Mouse (Mus musculus) layer of hippocampus, adult 18-20 months (tissue): ENCODE results near the gene Foxj1. TPM values are rescaled to one million over a fixed set of nuclear protein-coding genes. Genes with fewer than 3 reads are reported as not detected.
A peak's percentile ranks its signal among the peaks of the same experiment; 100 is the strongest.

ENCODE experiments used
- DNase-seq, 2 experiments: peaks; one replicate each; pipeline ENCODE4 v3.0.0; 2022; ENCODE audit warnings: low spot score in 2 of 2
- total RNA-seq, 2 experiments: library from RNA; stranded (reverse); gene quantifications; 2 replicates each; pipeline ENCODE4 v1.2.3; 2021

Gene Foxj1
- total RNA-seq, 2 experiments from 2014 or later = 6.2 to 7.5 TPM

DNA sequence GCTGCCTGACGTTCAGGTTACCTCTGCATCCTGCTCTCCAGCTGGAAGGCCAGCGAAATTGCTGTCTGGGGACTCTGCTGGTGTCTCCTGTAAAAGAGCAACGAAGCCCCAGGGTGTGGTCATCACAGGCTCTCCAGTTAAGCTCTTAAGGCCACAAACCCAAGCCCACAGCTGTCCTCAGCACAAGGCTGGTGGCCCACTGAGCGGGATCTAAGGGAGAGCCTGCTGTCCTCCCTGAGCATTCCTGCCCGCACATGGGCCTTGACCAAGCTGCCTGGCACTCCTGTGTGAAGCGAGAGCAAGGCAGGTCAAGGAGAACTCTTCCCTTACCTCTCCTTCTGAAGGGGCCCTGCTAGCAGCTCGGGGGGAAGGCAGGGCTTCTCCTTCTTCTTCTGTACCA lies 11.8 kb upstream of the Foxj1 start:
- DNase-seq = no peak

DNA sequence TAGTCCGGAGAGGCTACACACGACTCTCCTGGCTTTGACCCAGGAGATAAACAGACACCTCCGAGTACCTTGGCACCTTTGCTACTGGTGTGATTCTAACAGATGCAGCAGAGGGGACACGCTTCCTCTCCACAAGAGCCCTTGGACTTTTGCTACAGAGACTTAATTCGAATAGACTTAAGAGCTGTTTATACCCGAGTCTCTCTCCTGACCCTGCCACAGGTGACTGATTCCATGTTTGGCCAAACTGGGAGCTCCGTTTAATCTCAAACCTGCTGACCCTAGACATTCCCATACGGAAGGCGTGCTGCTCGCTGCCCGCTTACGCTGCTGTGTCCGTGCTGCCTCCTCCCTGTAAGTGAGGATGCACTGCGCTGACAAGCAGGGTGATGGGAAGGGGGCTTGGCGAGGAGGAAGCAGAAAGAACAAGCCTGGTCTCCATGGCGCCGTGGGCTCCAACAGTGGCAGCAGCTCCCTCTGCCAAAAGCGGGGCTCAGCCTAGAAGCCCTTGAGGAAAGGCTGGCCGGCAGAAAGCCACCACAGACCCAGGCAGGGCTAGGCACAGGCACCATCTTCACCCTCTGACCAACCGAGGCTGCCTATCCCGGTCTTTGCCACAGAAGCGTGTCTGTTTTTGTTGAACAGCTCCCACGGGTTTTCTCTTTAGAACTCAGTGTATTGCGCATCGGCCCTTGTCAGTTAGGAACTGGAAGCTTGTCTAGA lies 7.0 kb upstream of the Foxj1 start:
- peak in 1 of 2 experiments; percentile 43 for DNase-seq

DNA sequence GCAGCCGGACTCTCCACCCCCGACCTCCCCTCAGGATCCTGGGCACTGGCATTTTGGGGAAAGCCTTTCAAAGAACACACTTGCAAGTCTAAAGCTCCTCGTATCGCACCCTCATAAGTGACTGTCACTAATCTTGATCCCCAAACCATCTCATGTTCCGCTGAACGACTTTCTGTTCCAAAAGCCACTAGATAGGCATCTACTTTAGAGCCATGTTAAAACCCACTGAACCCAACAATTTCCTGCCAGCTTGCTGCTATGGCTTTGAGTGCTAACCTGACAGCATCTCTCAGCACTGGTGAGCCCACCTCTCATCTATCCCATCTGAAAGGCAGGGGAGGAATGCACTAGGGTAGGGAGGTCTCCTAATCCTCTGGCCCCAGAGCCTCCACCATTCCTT lies 2.3 kb upstream of the Foxj1 start:
- no peak for DNase-seq

DNA sequence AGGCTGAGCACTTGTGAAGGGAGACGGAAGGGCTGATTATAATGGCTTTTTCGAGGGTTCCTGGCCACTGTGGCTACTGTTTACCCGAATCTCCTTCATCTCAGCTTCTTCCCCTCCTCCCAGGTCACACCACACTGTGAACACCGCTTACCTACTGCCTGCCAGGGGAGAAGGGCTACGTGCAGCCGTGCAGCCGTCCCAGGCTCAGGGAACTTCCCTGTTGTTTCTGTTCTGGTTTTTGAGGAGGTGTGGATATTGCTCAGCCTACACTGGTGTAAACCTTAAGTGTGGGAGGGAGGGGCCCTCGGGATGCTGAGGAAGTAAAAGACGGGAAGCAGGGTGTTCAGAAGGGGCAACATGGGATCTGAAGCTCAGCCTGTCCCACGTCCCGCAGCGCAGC lies 1.8 kb upstream of the Foxj1 start:
- DNase-seq = no peak

DNA sequence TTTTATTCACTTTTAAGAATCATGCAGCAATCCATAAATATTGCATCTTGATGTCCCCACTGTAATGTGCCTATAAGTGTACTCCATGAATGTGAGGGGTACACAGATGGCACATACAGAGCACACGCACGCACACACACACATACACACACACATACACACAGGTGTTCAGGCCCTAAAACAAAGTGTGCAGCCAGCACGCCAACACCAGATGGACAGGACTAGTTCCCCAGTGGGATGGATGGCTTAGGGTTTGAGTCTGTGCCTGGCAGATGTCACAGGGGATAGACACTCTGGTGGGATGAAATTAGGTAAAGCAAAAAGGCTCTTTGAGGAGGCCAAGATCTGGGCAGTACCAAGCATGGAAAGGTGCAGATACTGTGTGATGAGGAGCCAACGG lies 1.2 kb upstream of the Foxj1 start:
- no peak for DNase-seq

DNA sequence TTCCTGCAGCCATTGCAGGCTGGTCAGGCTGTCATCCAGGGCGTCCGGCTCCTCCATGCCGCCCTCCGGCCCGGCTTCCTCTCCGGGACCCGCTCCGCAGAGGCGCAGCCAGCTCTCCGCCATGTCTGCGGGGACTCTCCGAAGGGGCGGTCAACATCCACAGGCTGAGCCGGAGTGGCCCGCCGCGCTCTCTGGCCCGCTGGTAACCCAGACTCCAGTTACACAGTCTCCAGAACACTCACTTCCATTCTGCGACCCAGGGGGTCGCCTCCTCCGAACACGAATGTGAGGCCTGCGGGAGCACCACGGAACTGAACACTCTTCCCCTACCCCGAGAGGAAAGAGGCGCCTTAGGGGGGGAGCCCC lies 799 bp downstream of the Foxj1 start:
- no peak for DNase-seq

DNA sequence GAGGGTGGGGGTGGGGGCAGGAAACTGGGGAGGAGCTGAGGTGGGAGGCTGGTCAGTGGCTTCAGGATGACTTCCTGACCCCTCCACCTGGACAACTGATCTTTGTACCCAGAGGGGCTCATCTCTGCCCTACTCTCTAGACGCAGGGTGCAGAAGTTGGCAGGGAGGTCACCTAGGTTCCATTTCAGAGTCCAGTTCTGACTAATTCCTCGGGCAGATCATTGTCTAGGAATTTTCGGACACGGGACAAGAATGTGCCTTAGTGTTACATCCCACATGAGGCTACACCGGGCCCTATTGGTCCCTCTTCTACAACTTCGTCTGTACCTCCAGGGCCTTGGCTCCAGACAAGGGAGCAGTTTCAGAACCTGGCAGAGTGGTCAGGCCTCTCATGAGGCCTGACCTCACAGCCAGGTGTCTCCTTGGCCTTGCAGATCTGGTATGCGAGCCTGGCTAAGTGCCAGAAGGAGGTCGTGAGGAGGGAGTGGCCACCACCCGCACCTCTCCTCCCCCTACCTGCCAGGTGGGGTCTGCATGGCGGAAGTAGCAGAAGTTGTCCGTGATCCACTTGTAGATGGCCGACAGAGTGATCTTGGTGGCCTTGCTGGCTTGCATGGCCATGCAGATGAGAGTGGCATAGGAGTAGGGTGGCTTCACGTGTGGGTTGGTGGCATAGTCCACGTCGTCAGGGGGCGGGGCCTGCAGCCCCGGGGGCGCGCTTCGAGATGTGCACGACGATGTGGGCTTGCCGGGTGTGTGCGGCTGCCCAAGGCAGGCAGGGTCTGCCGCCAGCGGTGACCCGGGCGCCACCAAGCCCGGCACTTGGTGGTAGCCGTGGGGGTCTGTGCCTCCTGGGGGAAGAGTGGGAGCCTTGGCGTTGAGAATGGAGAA lies 1.4 kb downstream of the Foxj1 start:
- DNase-seq = no peak

DNA sequence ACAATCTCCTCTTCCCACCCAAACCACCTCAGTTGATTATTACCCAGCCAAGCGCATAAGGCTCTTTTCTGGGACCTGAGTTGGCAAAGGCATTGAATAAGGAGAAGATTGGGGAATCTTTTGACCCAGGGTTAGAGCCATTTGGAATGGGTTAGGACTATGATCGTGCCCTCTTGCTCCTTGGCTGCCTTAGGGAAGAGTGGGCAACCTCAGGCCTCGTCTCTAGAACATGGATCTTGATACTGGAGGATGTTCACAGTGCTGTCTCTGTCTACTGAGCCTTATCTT lies 2.3 kb downstream of the Foxj1 start:
- no peak for DNase-seq

DNA sequence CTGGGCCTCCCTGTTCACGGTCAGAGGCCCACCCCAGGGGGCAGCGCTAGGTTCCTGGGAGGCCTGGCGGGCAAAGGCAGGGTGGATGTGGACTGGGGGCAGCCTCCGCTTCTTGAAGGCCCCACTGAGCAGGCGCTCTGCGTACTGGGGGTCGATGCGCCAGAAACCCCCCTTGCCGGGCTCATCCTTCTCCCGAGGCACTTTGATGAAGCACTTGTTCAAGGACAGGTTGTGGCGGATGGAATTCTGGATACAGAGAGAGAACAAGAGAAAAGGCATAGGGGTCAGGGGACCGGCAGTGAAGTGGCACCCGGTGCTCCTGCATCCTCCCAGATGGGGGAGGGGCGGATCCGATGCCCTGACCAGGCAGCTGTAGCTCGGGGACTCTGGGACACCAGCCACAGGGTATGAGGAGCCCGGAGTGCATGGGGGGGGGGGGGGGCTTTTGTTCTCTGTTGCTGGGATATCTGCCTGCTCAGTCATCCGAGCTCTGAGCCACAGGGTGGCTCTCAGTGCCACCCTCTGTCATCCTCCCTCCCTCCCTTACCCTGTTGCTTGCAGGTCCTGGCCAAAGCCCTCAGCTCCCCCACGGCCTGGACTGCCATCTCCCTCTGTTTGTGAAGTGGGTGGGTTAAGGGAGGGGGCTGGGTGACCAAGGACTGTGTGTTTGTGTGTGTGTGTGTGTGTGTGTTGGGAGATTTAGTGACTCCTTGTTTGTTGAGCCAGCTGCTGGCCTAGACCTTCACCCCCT lies 2.8 kb downstream of the Foxj1 start:
- DNase-seq = peak in 1 of 2 experiments; percentile 60

DNA sequence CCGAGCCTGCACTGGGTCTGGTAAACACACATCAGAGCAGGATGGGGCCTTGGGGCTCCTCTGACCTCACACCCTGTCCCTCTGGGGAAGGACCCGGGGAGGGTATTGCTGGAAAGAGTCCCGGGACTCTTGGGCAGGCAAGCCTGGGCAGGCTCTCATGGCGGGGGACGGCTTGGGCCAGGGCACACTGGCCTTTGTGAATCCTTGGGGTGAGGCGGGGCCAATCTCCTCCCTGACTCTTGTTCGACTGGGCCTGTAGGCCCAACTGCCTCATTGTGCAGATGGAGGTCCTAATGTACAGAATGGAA lies 5.0 kb downstream of the Foxj1 start:
- no peak for DNase-seq

DNA sequence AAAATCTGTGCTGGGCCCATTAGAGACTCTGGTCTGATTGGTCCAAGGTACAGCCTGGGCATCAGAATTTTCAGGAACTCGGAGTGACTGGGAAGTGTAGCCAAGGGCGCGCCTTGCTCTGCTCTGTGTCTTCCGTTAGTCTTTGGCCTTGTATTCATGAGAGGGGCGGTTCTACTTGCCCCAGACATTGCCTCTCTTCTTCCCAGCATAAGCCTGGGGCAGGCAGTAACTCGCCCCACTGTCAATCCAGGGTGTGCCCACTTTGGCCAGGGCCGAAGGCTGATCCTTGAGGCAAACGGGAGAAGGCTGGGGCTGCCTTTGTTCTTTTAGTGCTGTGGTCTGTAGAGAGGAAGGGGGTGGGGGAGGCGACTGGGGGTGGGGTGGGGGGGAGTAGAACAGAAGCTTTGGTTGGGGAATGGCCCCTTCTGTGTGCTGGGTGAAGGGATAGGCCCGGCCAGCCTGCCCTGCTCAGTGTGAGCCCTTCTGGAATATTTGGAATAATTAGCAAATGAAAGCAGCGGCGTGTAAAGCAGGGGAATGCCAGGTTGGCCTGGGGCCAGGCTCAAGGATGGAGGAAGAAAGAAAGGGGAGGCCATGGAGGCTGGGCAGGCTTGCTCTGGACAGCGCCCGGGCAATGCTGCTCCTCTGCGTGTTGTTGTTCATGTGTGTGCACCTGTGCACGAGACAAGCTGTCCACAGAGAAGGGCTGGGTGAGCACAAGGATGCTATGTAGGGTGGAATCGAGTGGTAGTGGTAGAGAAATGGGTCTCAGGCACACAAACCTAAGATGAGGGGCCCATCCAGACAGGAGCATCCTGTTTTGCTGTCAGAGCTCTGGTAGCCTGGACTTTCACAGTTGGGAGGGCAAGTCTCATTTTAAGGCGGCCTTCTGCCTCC lies 5.6 kb downstream of the Foxj1 start:
- DNase-seq = no peak

DNA sequence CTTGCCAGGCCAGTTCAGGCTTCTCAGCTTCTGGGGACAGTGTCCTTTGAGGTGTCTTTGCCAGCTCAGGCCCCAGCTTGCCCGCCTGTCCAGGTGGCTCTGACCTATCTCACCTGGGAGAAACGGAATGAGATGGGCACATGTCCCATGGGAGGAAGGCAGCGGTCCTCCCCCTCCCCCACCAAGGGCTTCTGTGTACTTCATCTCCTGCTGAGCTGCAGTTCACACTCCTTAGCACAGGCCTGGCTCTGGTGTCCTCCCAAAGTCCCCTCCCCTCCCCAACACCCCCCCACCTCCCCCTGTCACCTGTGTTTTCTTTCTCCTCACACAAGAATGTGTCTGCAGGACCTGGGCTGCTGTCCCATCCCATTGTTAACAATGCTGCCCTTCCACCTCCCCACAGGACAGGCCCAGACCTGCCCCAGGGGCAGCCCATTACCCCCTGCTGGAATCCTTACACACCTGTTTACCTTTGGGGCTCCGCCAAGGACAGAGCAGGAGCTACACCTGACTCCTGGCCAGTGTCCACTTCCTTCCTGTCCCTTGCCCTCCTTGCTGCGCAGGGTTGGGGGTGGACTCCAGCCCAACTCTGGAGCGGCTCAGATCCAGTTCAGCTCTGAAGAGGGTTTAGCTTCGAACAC lies 8.1 kb downstream of the Foxj1 start:
- DNase-seq = no peak

DNA sequence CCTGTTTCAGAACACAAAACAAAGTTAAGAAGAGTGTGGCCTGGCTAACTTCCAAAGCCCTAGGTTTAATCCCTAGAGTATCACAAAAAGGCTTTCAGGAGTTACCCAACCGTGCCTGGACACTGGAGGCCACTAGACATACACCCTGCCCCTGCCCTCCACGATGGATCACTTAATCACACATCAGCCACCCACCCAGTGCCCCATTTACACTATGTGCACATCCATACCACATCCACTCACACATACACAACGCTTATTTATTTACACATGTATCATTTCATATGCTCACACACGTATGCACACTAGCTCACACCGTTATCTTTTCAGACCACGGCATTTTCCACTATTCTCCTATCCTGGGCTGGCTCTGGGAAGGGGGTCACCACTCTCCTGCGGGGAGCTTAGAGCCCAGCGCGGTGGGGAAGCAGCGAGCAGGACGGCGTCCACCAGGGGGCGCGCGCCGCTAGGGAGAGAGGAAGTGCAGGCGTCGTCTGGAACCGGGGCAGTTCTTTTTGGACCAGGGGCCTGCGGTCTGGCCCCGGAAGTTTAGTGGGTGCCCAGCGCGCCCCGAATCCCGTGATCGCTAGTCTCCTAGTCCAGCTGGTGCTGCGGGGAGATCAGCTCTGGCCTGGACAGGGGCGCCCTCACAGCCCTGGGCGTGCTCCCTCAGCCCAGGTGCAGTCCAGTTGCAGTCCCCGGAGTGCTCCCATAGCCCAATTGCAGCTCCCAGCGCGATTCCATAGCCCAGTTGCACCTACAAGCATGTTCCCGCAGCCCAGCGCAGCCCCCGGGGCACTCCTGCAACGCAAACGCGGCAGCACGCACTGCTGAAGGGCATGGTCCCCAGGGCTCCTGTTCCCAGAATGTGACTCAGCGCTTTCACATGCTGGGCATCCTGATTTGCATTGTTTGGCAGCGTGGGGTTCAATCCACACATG lies 16.2 kb downstream of the Foxj1 start:
- peak; percentile 64 to 85 for DNase-seq

DNA sequence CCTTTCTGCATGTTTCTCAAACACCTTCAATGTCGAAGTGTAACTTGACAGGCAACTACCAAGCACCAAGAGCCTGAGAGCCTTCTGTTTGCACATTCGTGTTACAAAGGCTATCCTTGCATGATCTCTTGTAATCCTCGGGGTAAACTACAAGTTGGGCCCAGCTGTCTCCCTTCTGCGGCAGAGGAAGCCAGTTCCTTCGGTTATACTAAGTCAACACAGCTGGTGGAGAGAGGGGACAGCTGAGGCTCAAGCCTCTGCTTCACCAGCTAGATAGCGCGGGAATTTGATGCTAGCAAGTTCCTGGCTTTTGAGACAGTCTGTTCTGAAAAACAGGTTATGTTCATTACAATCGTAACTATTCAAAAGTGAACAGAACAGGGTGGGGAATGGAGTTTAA lies 22.8 kb downstream of the Foxj1 start:
- DNase-seq = no peak

DNA sequence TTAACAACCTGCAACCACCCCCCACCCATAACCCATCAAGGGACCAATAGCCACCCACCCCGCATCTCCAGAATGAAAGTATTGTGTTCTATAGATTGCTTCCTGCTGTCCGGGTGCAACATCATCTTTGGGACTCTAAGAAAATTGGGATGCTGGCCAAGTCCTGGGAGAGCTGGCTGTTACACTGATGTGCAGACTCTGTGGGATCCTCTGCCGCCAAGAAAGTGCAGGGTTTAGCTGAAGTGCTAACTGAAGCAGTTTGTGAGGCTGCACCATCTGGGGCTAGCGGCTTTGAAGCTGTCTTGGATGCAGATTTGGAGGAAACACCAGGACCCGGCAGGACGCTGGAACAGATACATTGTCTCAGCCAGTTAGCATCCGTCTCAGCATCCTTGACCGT lies 24.0 kb downstream of the Foxj1 start:
- no peak for DNase-seq

DNA sequence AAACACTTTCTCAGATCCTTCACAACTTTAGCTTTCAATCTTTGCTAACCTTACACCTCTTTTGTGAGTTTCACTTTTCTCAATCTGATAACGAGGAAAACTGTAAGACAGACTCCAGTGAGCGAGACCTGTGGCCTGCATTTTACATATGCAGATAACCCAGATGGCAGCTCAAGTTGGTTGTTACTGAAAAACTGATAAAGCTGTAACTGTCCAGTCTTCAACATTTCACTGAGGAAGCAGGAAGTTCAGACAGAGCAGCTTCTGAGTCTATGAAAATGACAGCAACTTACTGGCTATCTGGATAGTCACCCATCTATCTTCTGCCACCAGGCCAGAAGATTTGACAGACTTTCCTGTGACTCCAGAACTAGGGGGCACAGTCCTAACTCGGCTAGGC lies 25.6 kb downstream of the Foxj1 start:
- DNase-seq = no peak

DNA sequence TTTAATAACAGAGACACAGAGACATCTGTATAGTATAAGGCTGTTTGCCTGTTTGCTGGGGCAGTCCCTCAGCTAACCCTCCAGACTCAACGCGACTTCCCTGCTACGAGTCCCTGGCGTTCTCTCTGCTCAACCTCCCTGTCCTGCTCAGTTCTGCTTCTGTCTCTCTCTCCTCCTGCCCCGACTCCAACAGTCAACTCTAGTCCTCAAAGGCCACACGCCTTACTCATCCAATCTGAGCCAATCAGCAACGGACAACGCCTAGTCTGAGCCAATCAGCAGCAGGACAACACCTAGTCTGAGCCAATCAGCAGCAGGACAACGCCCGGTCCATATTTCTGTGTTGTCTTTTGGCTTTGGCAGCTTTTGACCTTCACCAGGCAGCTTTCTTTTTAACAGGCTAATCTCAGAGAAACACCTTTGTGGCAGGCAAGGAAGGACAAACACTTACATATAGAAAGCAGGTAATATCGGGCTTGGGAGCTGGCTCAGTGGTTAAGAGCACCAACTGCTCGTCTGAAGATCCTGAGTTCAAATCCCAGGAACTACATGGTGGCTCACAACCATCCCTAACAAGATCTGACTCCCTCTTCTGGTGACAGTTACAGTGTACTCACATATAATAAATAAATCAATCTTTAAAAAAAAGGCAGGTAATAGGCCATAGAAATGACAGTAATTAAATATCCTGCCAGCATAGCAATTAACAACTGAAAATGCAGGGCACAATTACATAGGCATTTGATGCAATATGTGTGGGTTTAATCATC lies 27.3 kb downstream of the Foxj1 start:
- no peak for DNase-seq

DNA sequence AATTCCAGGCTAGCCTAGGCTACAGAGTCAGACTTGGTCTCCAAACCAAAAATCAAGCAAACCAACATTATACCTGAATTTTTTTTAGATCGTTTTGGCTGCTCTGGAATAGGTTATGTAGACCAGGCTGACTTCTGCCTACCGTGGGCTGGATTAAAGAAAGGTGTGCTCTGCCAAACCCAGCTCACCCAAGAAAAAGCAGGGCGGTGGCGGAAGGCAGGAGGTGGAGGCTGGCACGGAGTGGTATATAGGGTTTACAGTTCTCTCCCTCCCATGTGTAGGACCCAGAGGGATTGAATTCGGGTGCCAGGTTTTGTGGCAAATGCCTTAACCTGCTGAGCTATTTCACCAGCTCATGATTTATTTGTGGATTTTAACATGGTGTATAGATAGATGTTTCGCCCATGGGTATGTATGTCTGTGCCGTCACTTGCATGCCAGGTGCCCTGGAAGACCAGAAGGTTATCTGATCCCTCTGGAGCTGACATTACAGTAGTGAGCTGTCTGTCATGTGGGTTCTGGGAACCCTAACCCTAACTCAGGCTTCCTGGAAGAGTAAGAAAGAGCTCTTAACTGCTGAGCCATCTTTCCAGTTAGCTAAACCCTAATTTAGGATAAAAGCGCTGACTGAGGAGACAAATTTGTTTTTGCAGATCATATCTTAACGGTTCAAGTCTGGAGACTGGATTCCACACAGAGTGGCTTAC lies 28.0 kb downstream of the Foxj1 start, which contains the start of gene Exoc7:
Exoc7 (minus strand) TSS at position 215 of the 707 bp plus-strand sequence.
- DNase-seq = no peak
